Mouse (Mus musculus): ENCODE measurements at regions not wholly inside any gene's neighbourhood (a gene's known extent, or its start where the extent isn't known, plus 50 kb on each side); places are given as distances from the start of the nearest gene placed in this dataset.

DNA sequence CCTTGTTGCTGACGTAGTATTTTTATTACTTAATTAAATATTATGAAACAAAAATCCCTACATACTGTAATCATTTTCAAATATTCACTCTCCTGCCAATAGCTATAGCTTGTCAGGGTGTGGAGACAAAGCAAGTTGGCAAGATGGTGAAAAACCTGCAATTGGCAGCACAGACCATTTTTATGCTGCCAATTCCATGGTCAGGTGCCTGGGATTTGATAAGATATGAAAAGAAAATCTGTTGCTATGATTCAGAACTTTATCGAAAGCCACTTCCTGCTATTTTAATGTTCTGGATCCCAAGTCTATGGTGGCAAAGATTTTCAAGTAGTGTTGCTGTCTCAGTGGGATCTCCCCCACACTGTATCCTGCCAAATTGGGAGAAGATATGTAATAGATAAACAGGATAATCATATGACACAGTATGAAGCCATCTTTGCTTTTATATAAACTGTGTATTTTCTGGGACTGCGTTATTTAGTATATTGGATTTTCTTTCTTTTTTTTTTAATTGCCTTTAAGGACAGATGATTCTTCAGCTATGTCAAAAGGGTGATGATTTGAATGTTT, 165.3 kb upstream of the Lrrc3b start:
- Histone ChIP-seq H3K27me3 (ENCODE audit: control insufficient read depth, insufficient read depth, low read depth, low read length) (no peaks in the 10 kb centered on the region), H3K4me2 (ENCODE audit: low read length) (no peak overlapping the region), H3K4me3 (ENCODE audit: low read depth, low read length) (no peak overlapping the region), H3K9ac (ENCODE audit: low read depth, low read length) (no peak overlapping the region), H3K36me3 (ENCODE audit: control insufficient read depth, insufficient read depth, low read length) (no peaks in the 10 kb centered on the region), H3K9me3 (replicated peaks; ENCODE audit: control insufficient read depth, low read length, poor library complexity, severe bottlenecking) (no peaks in the 10 kb centered on the region), H3K4me1 (ENCODE audit: control insufficient read depth, insufficient read depth, low read length) (no peaks in the 10 kb centered on the region), H3K27ac (ENCODE audit: low read length) (no peak overlapping the region)
- no peak for ATAC-seq
- 92% methylated on average over 3 of the region's 3 CpGs for WGBS

DNA sequence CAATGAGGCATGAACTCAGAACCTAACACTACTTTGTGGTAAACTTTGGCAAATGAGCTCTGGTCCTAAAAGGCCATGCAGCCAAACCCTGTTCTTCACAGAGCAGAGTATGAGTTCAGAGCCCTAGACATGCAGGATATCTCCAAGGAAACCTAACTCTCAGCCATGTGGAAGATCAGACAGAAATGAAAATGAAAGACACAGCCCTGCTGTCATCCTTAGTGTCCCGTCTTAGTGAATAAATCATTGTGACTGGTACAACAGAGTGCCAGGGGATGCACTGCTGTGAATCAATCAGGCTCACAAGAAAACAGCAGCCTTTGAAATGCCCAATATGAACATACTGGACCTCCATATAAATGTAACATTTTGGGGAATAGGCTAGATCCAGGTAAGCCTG, 171.4 kb upstream of the Lrrc3b start:
- H3K27ac ChIP-seq (ENCODE audit: low read length) = no peak overlapping the region
- no peak overlapping the region for H3K4me2 ChIP-seq (ENCODE audit: low read length)
- no peaks in the 10 kb centered on the region for H3K9me3 ChIP-seq (replicated peaks; ENCODE audit: control insufficient read depth, low read length, poor library complexity, severe bottlenecking)
- H3K36me3 ChIP-seq (ENCODE audit: control insufficient read depth, insufficient read depth, low read length) = no peaks in the 10 kb centered on the region
- no peaks in the 10 kb centered on the region; the same call in 1 of the 2 replicates for H3K4me1 ChIP-seq (ENCODE audit: control insufficient read depth, insufficient read depth, low read length)
- 0 out of 2 replicates have a peak, but pooled peaks have one; percentile 62 for ATAC-seq
- no peak overlapping the region for H3K4me3 ChIP-seq (ENCODE audit: low read depth, low read length)
- H3K27me3 ChIP-seq (ENCODE audit: control insufficient read depth, insufficient read depth, low read depth, low read length) = no peaks in the 10 kb centered on the region
- H3K9ac ChIP-seq (ENCODE audit: low read depth, low read length) = no peak overlapping the region
- WGBS = 35% methylated on average over 1 of the region's 1 CpGs

DNA sequence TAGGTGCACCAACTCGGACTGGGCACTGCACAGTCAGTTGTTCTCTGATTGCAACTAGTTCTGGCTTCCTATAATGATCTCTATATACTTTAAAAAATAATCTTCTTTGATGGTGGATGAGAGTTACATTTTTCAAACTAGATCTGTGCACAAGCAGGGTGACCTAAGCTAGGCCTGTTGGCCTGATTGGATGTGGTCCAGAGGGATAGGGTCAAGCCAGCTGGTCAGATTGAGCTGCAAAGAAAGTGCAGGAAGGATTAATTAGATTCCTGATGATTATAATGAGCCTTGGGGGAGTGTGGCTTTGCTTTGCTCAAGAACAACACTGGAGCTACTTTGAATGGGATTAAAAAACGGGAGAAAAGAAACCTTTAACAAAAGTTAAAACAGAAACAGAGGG, 195.8 kb upstream of the Lrrc3b start:
- H3K9me3 ChIP-seq (replicated peaks; ENCODE audit: control insufficient read depth, low read length, poor library complexity, severe bottlenecking) = no peaks in the 10 kb centered on the region
- H3K4me3 ChIP-seq (ENCODE audit: low read depth, low read length) = no peak overlapping the region
- 43% methylated on average over 2 of the region's 2 CpGs for WGBS
- no peak overlapping the region for H3K27ac ChIP-seq (ENCODE audit: low read length)
- H3K9ac ChIP-seq (ENCODE audit: low read depth, low read length) = no peak overlapping the region
- H3K27me3 ChIP-seq (ENCODE audit: control insufficient read depth, insufficient read depth, low read depth, low read length) = no peaks in the 10 kb centered on the region
- ATAC-seq = no peak
- no peaks in the 10 kb centered on the region for H3K36me3 ChIP-seq (ENCODE audit: control insufficient read depth, insufficient read depth, low read length)
- no peak overlapping the region for H3K4me2 ChIP-seq (ENCODE audit: low read length)
- H3K4me1 ChIP-seq (ENCODE audit: control insufficient read depth, insufficient read depth, low read length) = no peaks in the 10 kb centered on the region

DNA sequence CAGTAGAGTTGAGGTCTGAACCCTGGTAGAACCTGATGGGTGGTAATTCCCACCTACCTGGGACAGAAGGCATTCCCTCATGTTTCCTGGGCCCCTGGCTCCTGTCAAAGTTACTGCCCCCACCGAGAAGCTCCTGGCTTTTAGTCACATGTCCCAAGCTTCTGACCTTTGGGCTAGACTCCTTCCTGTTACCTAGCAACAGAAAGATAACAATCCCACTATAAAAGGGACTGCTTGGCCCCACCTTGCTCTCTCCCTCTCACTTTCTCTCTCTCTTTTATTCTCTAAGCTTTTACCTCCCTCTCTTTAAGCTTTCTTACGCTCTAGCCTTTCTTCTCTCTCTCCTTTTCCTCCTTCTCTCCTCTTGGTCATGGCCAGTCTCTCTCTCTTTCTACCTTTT, 198.9 kb upstream of the Lrrc3b start:
- no peaks in the 10 kb centered on the region for H3K27me3 ChIP-seq (ENCODE audit: control insufficient read depth, insufficient read depth, low read depth, low read length)
- H3K9me3 ChIP-seq (replicated peaks; ENCODE audit: control insufficient read depth, low read length, poor library complexity, severe bottlenecking) = no peaks in the 10 kb centered on the region
- no peak overlapping the region for H3K27ac ChIP-seq (ENCODE audit: low read length)
- WGBS = 73% methylated on average over 2 of the region's 2 CpGs
- no peak overlapping the region for H3K4me3 ChIP-seq (ENCODE audit: low read depth, low read length)
- no peak overlapping the region for H3K4me2 ChIP-seq (ENCODE audit: low read length)
- H3K36me3 ChIP-seq (ENCODE audit: control insufficient read depth, insufficient read depth, low read length) = no peaks in the 10 kb centered on the region
- H3K4me1 ChIP-seq (ENCODE audit: control insufficient read depth, insufficient read depth, low read length) = no peaks in the 10 kb centered on the region
- no peak overlapping the region for H3K9ac ChIP-seq (ENCODE audit: low read depth, low read length)
- no peak for ATAC-seq

DNA sequence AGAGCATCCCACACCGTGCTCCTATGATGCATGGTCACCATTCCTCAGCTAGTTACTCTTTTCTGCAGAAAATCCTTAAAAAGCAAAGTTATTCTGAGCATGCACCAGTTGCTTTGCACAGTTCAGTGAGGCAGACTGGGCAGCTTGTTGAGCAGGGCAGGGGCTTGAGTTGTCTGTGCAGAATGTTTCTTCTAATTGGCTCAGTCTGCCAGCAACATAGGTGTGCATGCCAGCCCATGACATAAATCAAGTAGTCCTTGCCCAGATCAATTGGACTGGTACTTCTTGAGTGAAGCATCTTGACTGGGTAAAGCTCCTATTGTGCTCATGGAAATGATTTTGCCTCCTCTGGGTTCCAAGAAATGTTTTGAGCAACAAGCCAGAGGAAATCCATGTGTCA, 200.1 kb upstream of the Lrrc3b start:
- H3K9me3 ChIP-seq (replicated peaks; ENCODE audit: control insufficient read depth, low read length, poor library complexity, severe bottlenecking) = no peaks in the 10 kb centered on the region
- no peaks in the 10 kb centered on the region for H3K4me1 ChIP-seq (ENCODE audit: control insufficient read depth, insufficient read depth, low read length)
- ATAC-seq = no peak
- H3K9ac ChIP-seq (ENCODE audit: low read depth, low read length) = no peak overlapping the region
- no peaks in the 10 kb centered on the region for H3K27me3 ChIP-seq (ENCODE audit: control insufficient read depth, insufficient read depth, low read depth, low read length)
- no peaks in the 10 kb centered on the region for H3K36me3 ChIP-seq (ENCODE audit: control insufficient read depth, insufficient read depth, low read length)
- WGBS = 89% methylated on average over 1 of the region's 1 CpGs
- H3K4me2 ChIP-seq (ENCODE audit: low read length) = no peak overlapping the region
- H3K4me3 ChIP-seq (ENCODE audit: low read depth, low read length) = no peak overlapping the region
- H3K27ac ChIP-seq (ENCODE audit: low read length) = no peak overlapping the region

DNA sequence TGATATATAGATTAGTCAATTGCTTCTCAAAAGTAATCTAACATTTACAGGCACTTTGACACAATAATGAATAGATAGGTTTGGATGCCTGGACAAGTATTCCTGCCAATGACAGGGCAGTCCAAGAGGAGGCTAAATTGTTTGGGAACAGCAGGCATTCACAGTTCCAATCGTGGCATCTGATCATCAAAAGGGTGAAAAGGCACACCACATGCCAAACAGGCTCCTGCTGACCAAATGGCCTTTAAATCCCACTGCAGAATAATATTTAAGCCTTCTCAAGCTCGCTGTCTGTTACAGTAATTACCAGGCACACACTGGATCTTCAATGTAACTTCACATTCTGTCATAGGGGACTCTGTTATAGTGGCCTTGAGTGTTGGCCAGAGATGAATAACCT, 222.1 kb upstream of the Lrrc3b start:
- H3K4me2 ChIP-seq (ENCODE audit: low read length) = no peak overlapping the region
- no peaks in the 10 kb centered on the region for H3K36me3 ChIP-seq (ENCODE audit: control insufficient read depth, insufficient read depth, low read length)
- 43% methylated on average over 2 of the region's 2 CpGs for WGBS
- H3K9ac ChIP-seq (ENCODE audit: low read depth, low read length) = no peak overlapping the region
- no peaks in the 10 kb centered on the region for H3K4me1 ChIP-seq (ENCODE audit: control insufficient read depth, insufficient read depth, low read length)
- no peaks in the 10 kb centered on the region for H3K9me3 ChIP-seq (replicated peaks; ENCODE audit: control insufficient read depth, low read length, poor library complexity, severe bottlenecking)
- no peak overlapping the region for H3K27ac ChIP-seq (ENCODE audit: low read length)
- H3K27me3 ChIP-seq (ENCODE audit: control insufficient read depth, insufficient read depth, low read depth, low read length) = no peaks in the 10 kb centered on the region
- no peak overlapping the region for H3K4me3 ChIP-seq (ENCODE audit: low read depth, low read length)
- no peak for ATAC-seq

DNA sequence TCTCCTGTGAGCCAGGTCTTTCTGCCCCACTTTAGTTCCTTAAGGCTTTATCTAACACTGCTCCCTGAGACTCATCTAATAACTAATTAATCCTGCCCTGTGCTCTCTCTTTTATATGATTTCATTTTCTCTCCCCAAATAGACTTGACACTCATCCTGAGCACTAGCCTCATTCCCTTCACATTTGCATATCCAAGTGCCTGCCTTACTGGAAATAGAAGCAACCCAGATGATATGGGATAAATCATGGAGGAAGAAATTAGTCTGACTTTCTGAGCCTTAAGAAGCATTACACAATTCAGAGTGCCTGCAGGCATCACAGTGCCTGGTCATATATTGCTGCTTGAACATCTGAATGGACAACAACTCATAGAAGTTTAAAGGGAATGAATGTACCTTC, 233.5 kb upstream of the Lrrc3b start:
- Histone ChIP-seq H3K9me3 (replicated peaks; ENCODE audit: control insufficient read depth, low read length, poor library complexity, severe bottlenecking) (no peaks in the 10 kb centered on the region), H3K4me1 (ENCODE audit: control insufficient read depth, insufficient read depth, low read length) (no peaks in the 10 kb centered on the region), H3K4me2 (ENCODE audit: low read length) (no peak overlapping the region), H3K27me3 (ENCODE audit: control insufficient read depth, insufficient read depth, low read depth, low read length) (no peaks in the 10 kb centered on the region), H3K4me3 (ENCODE audit: low read depth, low read length) (no peak overlapping the region), H3K36me3 (ENCODE audit: control insufficient read depth, insufficient read depth, low read length) (no peaks in the 10 kb centered on the region), H3K27ac (ENCODE audit: low read length) (no peak overlapping the region), H3K9ac (ENCODE audit: low read depth, low read length) (no peak overlapping the region)
- ATAC-seq = no peak

DNA sequence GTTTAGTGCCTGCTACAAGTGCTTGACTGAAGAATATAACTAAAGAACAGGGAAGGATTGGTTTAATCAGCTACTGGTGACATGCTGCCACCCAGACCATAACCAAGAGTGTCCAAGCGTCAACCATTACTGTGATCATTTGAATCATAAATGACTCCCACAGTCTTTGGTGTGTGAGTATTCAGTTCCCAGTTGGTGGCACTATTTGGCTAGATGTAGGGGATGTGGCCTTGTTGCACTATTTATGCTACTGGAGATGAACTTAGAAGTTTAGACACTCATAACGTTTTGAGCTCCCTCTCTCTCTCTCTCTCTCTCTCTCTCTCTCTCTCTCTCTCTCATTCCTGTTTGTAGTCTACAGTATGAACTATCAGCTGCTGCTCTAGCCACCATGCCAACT, 238.4 kb upstream of the Lrrc3b start:
- no peaks in the 10 kb centered on the region for H3K4me1 ChIP-seq (ENCODE audit: control insufficient read depth, insufficient read depth, low read length)
- no peaks in the 10 kb centered on the region for H3K27me3 ChIP-seq (ENCODE audit: control insufficient read depth, insufficient read depth, low read depth, low read length)
- H3K4me2 ChIP-seq (ENCODE audit: low read length) = no peak overlapping the region
- 85% methylated on average over 2 of the region's 2 CpGs for WGBS
- no peak overlapping the region for H3K9ac ChIP-seq (ENCODE audit: low read depth, low read length)
- H3K27ac ChIP-seq (ENCODE audit: low read length) = no peak overlapping the region
- H3K9me3 ChIP-seq (replicated peaks; ENCODE audit: control insufficient read depth, low read length, poor library complexity, severe bottlenecking) = no peaks in the 10 kb centered on the region
- H3K4me3 ChIP-seq (ENCODE audit: low read depth, low read length) = no peak overlapping the region
- H3K36me3 ChIP-seq (ENCODE audit: control insufficient read depth, insufficient read depth, low read length) = no peaks in the 10 kb centered on the region
- ATAC-seq = no peak

DNA sequence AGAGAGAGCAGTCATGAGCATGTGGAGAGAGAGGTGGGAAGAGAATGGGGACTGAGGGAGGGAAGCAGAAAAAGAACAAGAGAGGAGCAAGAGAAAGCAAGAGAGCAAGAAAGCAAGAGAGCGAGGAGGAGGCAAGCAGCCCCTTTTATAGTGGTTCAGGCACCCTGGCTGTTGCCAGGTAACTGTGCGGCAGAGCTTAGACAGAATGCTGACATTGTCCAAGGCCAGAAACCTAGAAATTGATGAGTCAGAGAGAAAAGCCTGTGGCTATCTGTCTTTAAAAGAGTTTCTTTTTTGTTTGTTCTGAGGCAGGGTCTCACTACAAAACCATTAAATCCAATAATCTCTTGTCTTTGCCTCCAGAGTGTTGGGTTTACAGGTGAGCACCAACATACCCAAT, 240.7 kb upstream of the Lrrc3b start:
- 52% methylated on average over 2 of the region's 2 CpGs for WGBS
- no peaks in the 10 kb centered on the region for H3K9me3 ChIP-seq (replicated peaks; ENCODE audit: control insufficient read depth, low read length, poor library complexity, severe bottlenecking)
- no peaks in the 10 kb centered on the region for H3K4me1 ChIP-seq (ENCODE audit: control insufficient read depth, insufficient read depth, low read length)
- no peak for ATAC-seq
- no peak overlapping the region for H3K4me3 ChIP-seq (ENCODE audit: low read depth, low read length)
- H3K36me3 ChIP-seq (ENCODE audit: control insufficient read depth, insufficient read depth, low read length) = no peaks in the 10 kb centered on the region
- H3K27ac ChIP-seq (ENCODE audit: low read length) = no peak overlapping the region
- no peak overlapping the region for H3K4me2 ChIP-seq (ENCODE audit: low read length)
- H3K9ac ChIP-seq (ENCODE audit: low read depth, low read length) = no peak overlapping the region
- no peaks in the 10 kb centered on the region for H3K27me3 ChIP-seq (ENCODE audit: control insufficient read depth, insufficient read depth, low read depth, low read length)

DNA sequence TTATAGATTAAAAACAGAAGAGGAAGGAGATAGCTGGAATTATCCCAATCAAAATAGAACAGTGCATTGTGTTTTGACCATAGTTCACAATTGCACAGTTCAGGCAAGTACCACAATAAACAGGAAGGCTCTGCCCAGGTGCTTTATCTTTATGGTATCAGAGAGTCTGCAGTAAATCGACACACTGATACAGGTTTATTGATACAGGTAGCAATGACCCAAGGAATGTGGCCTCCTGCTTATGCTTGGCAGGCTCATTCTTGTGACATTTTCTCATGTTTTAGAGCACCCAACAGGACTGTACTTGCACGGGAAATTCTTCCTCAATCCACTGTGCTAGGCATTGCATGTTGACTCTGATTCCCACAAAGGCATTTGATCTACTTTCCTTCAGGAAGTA, 259.2 kb upstream of the Lrrc3b start:
- H3K4me1 ChIP-seq (ENCODE audit: control insufficient read depth, insufficient read depth, low read length) = no peaks in the 10 kb centered on the region
- no peak overlapping the region for H3K4me3 ChIP-seq (ENCODE audit: low read depth, low read length)
- H3K36me3 ChIP-seq (ENCODE audit: control insufficient read depth, insufficient read depth, low read length) = no peaks in the 10 kb centered on the region
- H3K9ac ChIP-seq (ENCODE audit: low read depth, low read length) = no peak overlapping the region
- ATAC-seq = no peak
- H3K9me3 ChIP-seq (replicated peaks; ENCODE audit: control insufficient read depth, low read length, poor library complexity, severe bottlenecking) = no peaks in the 10 kb centered on the region
- no peaks in the 10 kb centered on the region for H3K27me3 ChIP-seq (ENCODE audit: control insufficient read depth, insufficient read depth, low read depth, low read length)
- WGBS = 94% methylated on average over 2 of the region's 2 CpGs
- no peak overlapping the region for H3K4me2 ChIP-seq (ENCODE audit: low read length)
- no peak overlapping the region for H3K27ac ChIP-seq (ENCODE audit: low read length)

All from midbrain, embryonic 16.5 days (tissue).